Mouse (Mus musculus): ENCODE data around the gene Slc39a1. TPM values are rescaled to one million over a fixed set of nuclear protein-coding genes. Genes with fewer than 3 reads are reported as not detected.

The Slc39a1 gene
- total and polyA plus RNA-seq, 2 experiments from 2014 or later = 51.6 to 72.0 TPM

- Histone ChIP-seq H3K9ac (peak within 1 kb of the TSS; percentile 93), H3K4me2 (ENCODE audit: low read depth) (peak within 1 kb of the TSS; percentile 76), H3K4me3 (ENCODE audit: low read depth, low read length) (peak within 1 kb of the TSS; percentile 97), H3K9me3 (ENCODE audit: low read length) (no peaks in the 10 kb centered on the region), H3K27me3 (ENCODE audit: insufficient read depth, low read length) (no peaks in the 10 kb centered on the region), H3K27ac (ENCODE audit: low read depth, low read length) (peak within 1 kb of the TSS; percentile 98), H3K36me3 (ENCODE audit: insufficient read depth) (no peaks in the 10 kb centered on the region), H3K4me1 (ENCODE audit: insufficient read depth) (peaks cover 11% of the 10 kb centered on the region; the same call in 1 of the 2 replicates)
- ATAC-seq = peak; percentile 97
- peak; percentile 16; the same call in 1 of the 2 replicates for TF ChIP-seq CTCF (IDR thresholded peaks at IDR 0.05; ENCODE audit: low read depth)
- peak; percentile 100 for DNase-seq
- 1% methylated on average over 45 of the region's 47 CpGs for WGBS
Measured at GRCm38 (mm10) chr3:90292345-90293275, 44.6 kb downstream of the Slc39a1 start, which contains the start of gene Gatad2b. Gatad2b (plus strand) TSS chr3:90293178.

- H3K9ac ChIP-seq = peak overlapping the region; percentile 93
- peak overlapping the region; percentile 97 for H3K4me3 ChIP-seq (ENCODE audit: low read depth, low read length)
- H3K9me3 ChIP-seq (ENCODE audit: low read length) = no peaks in the 10 kb centered on the region
- under 1% methylated on average over 25 of the region's 68 CpGs for WGBS
- no peak for TF ChIP-seq CTCF (IDR thresholded peaks at IDR 0.05; ENCODE audit: low read depth)
- peak; percentile 0; the same call in 1 of the 2 replicates for ATAC-seq
- H3K27me3 ChIP-seq (ENCODE audit: insufficient read depth, low read length) = no peaks in the 10 kb centered on the region
- peak overlapping the region; percentile 76 for H3K4me2 ChIP-seq (ENCODE audit: low read depth)
- peak; percentile 67 for DNase-seq
- H3K27ac ChIP-seq (ENCODE audit: low read depth, low read length) = peak overlapping the region; percentile 95
- H3K4me1 ChIP-seq (ENCODE audit: insufficient read depth) = peaks cover 11% of the 10 kb centered on the region; the same call in 1 of the 2 replicates
- H3K36me3 ChIP-seq (ENCODE audit: insufficient read depth) = no peaks in the 10 kb centered on the region
Measured at GRCm38 (mm10) chr3:90293352-90294063, 45.5 kb downstream of the Slc39a1 start.

- peaks cover 11% of the 10 kb centered on the region; the same call in 1 of the 2 replicates for H3K4me1 ChIP-seq (ENCODE audit: insufficient read depth)
- DNase-seq (no peak), ATAC-seq (no peak)
Measured at GRCm38 (mm10) chr3:90294064-90294440, 46.1 kb downstream of the Slc39a1 start.

GRCm38 (mm10) chr3:90294651-90295050 is 46.7 kb downstream of the Slc39a1 start:
- 65% methylated on average over 2 of the region's 2 CpGs for WGBS
- Histone ChIP-seq H3K9ac (peak overlapping the region; percentile 93; the same call in 1 of the 2 replicates), H3K4me2 (ENCODE audit: low read depth) (peak overlapping the region; percentile 76), H3K9me3 (ENCODE audit: low read length) (no peaks in the 10 kb centered on the region), H3K27me3 (ENCODE audit: insufficient read depth, low read length) (no peaks in the 10 kb centered on the region), H3K4me3 (ENCODE audit: low read depth, low read length) (peak overlapping the region; percentile 97), H3K36me3 (ENCODE audit: insufficient read depth) (no peaks in the 10 kb centered on the region), H3K4me1 (ENCODE audit: insufficient read depth) (peaks cover 11% of the 10 kb centered on the region; the same call in 1 of the 2 replicates), H3K27ac (ENCODE audit: low read depth, low read length) (no peak overlapping the region)
- ATAC-seq = no peak
- DNase-seq = no peak
- no peak for TF ChIP-seq CTCF (IDR thresholded peaks at IDR 0.05; ENCODE audit: low read depth)

More at GRCm38 (mm10) chr3:90294064-90294440, 46.1 kb downstream of the Slc39a1 start:
- TF ChIP-seq CTCF (IDR thresholded peaks at IDR 0.05; ENCODE audit: low read depth) = no peak
- H3K4me2 ChIP-seq (ENCODE audit: low read depth) = peak overlapping the region; percentile 76
- no peaks in the 10 kb centered on the region for H3K9me3 ChIP-seq (ENCODE audit: low read length)
- H3K36me3 ChIP-seq (ENCODE audit: insufficient read depth) = no peaks in the 10 kb centered on the region
- no peaks in the 10 kb centered on the region for H3K27me3 ChIP-seq (ENCODE audit: insufficient read depth, low read length)
- peak overlapping the region; percentile 97 for H3K4me3 ChIP-seq (ENCODE audit: low read depth, low read length)
- peak overlapping the region; percentile 93 for H3K9ac ChIP-seq
- 2% methylated on average over 11 of the region's 11 CpGs for WGBS
- H3K27ac ChIP-seq (ENCODE audit: low read depth, low read length) = peak overlapping the region; percentile 95; the same call in 1 of the 2 replicates

Small RNA genes within 50 kb of the gene (microRNA-seq; reads per million reads assigned to microRNA genes)
- gene Mir7012 = 0.12 to 0.39 reads per million in 2 experiments

Other genes starting within 250 kb of the Slc39a1 start
- gene Hax1, start 249.4 kb upstream of the Slc39a1 start, total RNA-seq (2014; rRNA removed) = 43.9 and 59.8 TPM in 2 replicates
- gene Hax1, start 249.4 kb upstream of the Slc39a1 start, polyA plus RNA-seq (2015; fragmentation: Nextera tagmentation; extraction: Ambion mirVana) = 73.4 and 78.2 TPM in 2 replicates
- gene 4933434E20Rik, start 196.5 kb upstream of the Slc39a1 start, total RNA-seq (2014; rRNA removed) = 91.3 and 94.7 TPM in 2 replicates
- 213 and 221 TPM in 2 replicates for gene 4933434E20Rik, start 196.5 kb upstream of the Slc39a1 start, polyA plus RNA-seq (2015; fragmentation: Nextera tagmentation; extraction: Ambion mirVana)
- 76.9 and 103 TPM in 2 replicates for gene Ubap2l, start 195.5 kb upstream of the Slc39a1 start, total RNA-seq (2014; rRNA removed)
- gene Ubap2l, start 195.5 kb upstream of the Slc39a1 start, polyA plus RNA-seq (2015; fragmentation: Nextera tagmentation; extraction: Ambion mirVana) = 93.8 and 118 TPM in 2 replicates
- gene Tpm3, start 175.5 kb upstream of the Slc39a1 start, total RNA-seq (2014; rRNA removed) = 315 and 316 TPM in 2 replicates
- gene Tpm3, start 175.5 kb upstream of the Slc39a1 start, polyA plus RNA-seq (2015; fragmentation: Nextera tagmentation; extraction: Ambion mirVana) = 419 and 440 TPM in 2 replicates
- 0.31 and 0.38 TPM in 2 replicates for gene Nup210l, start 144.0 kb upstream of the Slc39a1 start, total RNA-seq (2014; rRNA removed)
- 0.10 and 0.11 TPM in 2 replicates for gene Nup210l, start 144.0 kb upstream of the Slc39a1 start, polyA plus RNA-seq (2015; fragmentation: Nextera tagmentation; extraction: Ambion mirVana)
- 2,552 and 3,359 TPM in 2 replicates for gene Rps27, start 34.5 kb upstream of the Slc39a1 start, total RNA-seq (2014; rRNA removed)
- gene Rps27, start 34.5 kb upstream of the Slc39a1 start, polyA plus RNA-seq (2015; fragmentation: Nextera tagmentation; extraction: Ambion mirVana) = 824 and 1,232 TPM in 2 replicates
- gene Rab13, start 34.5 kb upstream of the Slc39a1 start, total RNA-seq (2014; rRNA removed) = 9.8 and 11.4 TPM in 2 replicates
- gene Rab13, start 34.5 kb upstream of the Slc39a1 start, polyA plus RNA-seq (2015; fragmentation: Nextera tagmentation; extraction: Ambion mirVana) = 16.3 and 20.1 TPM in 2 replicates
- gene Jtb, start 16.6 kb upstream of the Slc39a1 start, total RNA-seq (2014; rRNA removed) = 70.1 and 75.7 TPM in 2 replicates
- gene Jtb, start 16.6 kb upstream of the Slc39a1 start, polyA plus RNA-seq (2015; fragmentation: Nextera tagmentation; extraction: Ambion mirVana) = 131 and 139 TPM in 2 replicates
- gene Creb3l4, start 4.7 kb upstream of the Slc39a1 start, total RNA-seq (2014; rRNA removed) = 1.4 and 2.7 TPM in 2 replicates
- 0.91 and 1.0 TPM in 2 replicates for gene Creb3l4, start 4.7 kb upstream of the Slc39a1 start, polyA plus RNA-seq (2015; fragmentation: Nextera tagmentation; extraction: Ambion mirVana)
- 13.9 and 17.2 TPM in 2 replicates for gene Crtc2, start 6.0 kb downstream of the Slc39a1 start, total RNA-seq (2014; rRNA removed)
- 12.9 and 14.7 TPM in 2 replicates for gene Crtc2, start 6.0 kb downstream of the Slc39a1 start, polyA plus RNA-seq (2015; fragmentation: Nextera tagmentation; extraction: Ambion mirVana)
- 20.1 and 29.8 TPM in 2 replicates for gene Dennd4b, start 17.0 kb downstream of the Slc39a1 start, total RNA-seq (2014; rRNA removed)
- 4.4 and 5.1 TPM in 2 replicates for gene Dennd4b, start 17.0 kb downstream of the Slc39a1 start, polyA plus RNA-seq (2015; fragmentation: Nextera tagmentation; extraction: Ambion mirVana)
- gene Gatad2b, start 45.0 kb downstream of the Slc39a1 start, total RNA-seq (2014; rRNA removed) = 29.5 and 34.1 TPM in 2 replicates
- gene Gatad2b, start 45.0 kb downstream of the Slc39a1 start, polyA plus RNA-seq (2015; fragmentation: Nextera tagmentation; extraction: Ambion mirVana) = 6.9 and 12.6 TPM in 2 replicates
- gene Slc27a3, start 141.8 kb downstream of the Slc39a1 start, total RNA-seq (2014; rRNA removed) = 47.4 and 50.8 TPM in 2 replicates
- gene Slc27a3, start 141.8 kb downstream of the Slc39a1 start, polyA plus RNA-seq (2015; fragmentation: Nextera tagmentation; extraction: Ambion mirVana) = 23.7 and 25.0 TPM in 2 replicates
- gene Ints3, start 185.4 kb downstream of the Slc39a1 start, total RNA-seq (2014; rRNA removed) = 49.7 and 51.5 TPM in 2 replicates
- 16.0 and 20.6 TPM in 2 replicates for gene Ints3, start 185.4 kb downstream of the Slc39a1 start, polyA plus RNA-seq (2015; fragmentation: Nextera tagmentation; extraction: Ambion mirVana)
- 2.7 and 6.9 TPM in 2 replicates for gene Npr1, start 217.7 kb downstream of the Slc39a1 start, total RNA-seq (2014; rRNA removed)
- gene Npr1, start 217.7 kb downstream of the Slc39a1 start, polyA plus RNA-seq (2015; fragmentation: Nextera tagmentation; extraction: Ambion mirVana) = 1.7 and 2.1 TPM in 2 replicates
- 199 and 239 TPM in 2 replicates for gene Ilf2, start 228.0 kb downstream of the Slc39a1 start, total RNA-seq (2014; rRNA removed)
- gene Ilf2, start 228.0 kb downstream of the Slc39a1 start, polyA plus RNA-seq (2015; fragmentation: Nextera tagmentation; extraction: Ambion mirVana) = 170 and 191 TPM in 2 replicates
- gene Snapin, start 242.9 kb downstream of the Slc39a1 start, total RNA-seq (2014; rRNA removed) = 41.4 and 48.2 TPM in 2 replicates
- 79.1 and 80.4 TPM in 2 replicates for gene Snapin, start 242.9 kb downstream of the Slc39a1 start, polyA plus RNA-seq (2015; fragmentation: Nextera tagmentation; extraction: Ambion mirVana)

All from forebrain, postnatal 0 days (tissue).